Mouse (Mus musculus) neutrophil, adult 5-6 weeks (primary cell): ENCODE data around the gene Mpc1. TPM values are rescaled to one million over a fixed set of nuclear protein-coding genes. Genes with fewer than 3 reads are reported as not detected.

Experiments used
- ATAC-seq: fragments of 151-379, 151-347 bp; 2 replicates; pipeline ENCODE4 v1.8.0; 2017; ENCODE audit warnings: mild to moderate bottlenecking, moderate TSS enrichment; ENCODE audit not compliant: insufficient number of reproducible peaks, poor library complexity, low FRiP score, severe bottlenecking; ENCODE audit errors: extremely low read depth
- total RNA-seq: library from RNA; stranded (forward); fragments of 200-1000 nt; gene quantifications from 2 replicates; pipeline ENCODE4 v1.2.3, GENCODE M21; 2017

The Mpc1 gene
- total RNA-seq, 1 experiment from 2014 or later: 123 TPM

- ATAC-seq: 0 out of 2 replicates have a peak, but pooled peaks have one; percentile 34
Observed at GRCm38 (mm10) chr17:8276071-8276470, 6.6 kb upstream of the Mpc1 start.

- no peak for ATAC-seq
Observed at GRCm38 (mm10) chr17:8276680-8277079, 6.0 kb upstream of the Mpc1 start.

DNA sequence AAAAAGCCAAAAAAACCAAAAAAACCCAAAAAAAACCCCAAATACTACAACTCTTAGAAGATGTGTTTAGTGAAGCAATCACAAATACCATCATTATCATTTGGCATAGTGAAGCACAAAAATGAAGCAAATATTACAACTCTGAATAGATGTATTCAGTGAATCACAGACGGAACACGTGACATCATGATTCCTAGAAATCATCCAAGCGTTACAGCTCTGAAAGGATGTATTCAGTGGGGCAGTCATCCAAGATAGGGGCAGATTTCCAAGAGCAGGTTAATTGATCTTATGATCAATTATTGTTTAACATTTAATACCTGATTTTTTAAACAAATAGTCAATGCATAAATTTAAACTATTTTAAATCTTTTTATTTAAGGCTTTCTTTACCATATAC lies 5.4 kb upstream of the Mpc1 start:
- ATAC-seq: no peak

DNA sequence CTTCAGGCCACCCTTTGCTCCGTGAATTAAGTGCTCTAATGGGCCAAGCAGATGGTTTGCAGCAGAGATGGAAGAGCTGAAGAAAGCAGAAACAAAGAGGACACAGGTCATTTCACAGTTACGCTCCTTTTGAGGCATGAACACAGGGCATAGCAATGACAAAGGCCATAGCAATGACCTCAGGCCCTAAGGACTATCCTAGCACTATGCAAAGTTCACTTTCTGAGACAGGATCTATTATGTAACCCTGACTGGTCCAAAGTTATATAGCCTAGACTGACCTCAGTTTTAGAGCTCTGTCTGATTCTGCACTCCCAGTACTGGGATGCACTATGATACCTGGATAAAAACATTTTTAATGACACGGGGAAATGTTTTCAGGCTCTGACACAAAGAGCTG lies 4.3 kb upstream of the Mpc1 start:
- ATAC-seq: no peak

DNA sequence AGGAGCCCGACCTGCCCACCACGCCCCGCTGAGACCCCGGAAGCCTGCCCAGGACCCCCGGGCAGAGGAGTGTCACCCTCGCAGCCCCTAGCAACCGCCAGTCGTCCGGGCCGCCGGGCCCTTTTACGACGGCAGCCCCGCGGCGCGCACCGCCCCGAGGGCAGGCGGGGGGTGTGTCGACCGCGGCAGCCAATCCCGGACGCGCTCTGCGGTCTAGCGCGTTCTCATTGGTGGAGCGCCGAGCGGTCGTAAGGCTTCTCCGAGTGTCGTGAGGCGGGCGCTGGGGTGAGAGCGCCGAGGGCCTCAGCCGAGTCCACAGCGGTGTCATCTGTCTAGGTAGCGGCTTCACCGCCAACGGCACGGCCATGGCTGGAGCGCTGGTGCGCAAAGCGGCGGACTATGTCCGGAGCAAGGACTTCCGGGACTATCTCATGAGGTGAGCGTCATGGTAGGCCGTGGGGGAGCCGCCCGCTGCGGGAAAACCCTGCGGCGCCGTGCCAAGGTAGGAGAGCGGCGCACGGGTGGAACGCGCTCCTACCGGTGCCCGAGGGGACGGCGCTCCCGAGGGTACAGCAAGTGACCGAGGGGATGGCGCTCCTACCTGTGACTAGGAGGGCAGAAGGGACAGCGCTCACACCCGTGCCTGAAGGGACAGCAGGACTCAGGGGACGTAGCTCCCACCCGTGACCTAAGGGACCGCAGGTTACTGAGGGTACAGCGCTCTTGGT lies 986 bp downstream of the Mpc1 start:
- peak; percentile 92 for ATAC-seq

GRCm38 (mm10) chr17:8284254-8284661 lies 1.6 kb downstream of the Mpc1 start:
- ATAC-seq: no peak

DNA sequence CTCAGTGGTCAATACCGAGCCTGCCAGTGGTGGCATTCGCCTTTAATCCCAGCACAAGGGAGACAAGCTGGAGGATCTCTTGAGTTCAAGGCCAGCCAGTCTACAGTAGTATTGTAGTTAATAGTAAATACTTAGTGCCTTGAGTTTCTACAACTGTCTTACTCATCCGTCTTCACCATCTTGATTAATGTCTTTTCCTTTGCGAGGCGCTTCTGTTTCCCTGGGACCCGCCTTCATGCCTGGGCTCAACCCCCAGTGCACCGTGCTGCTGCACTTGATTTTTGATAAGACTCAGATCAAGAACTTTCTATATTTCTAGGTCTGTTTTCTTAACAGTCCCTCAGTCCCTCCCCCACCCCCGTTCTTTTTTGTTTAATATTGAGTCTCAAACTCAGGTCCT lies 2.4 kb downstream of the Mpc1 start:
- no peak for ATAC-seq

- no peak for ATAC-seq
Observed at GRCm38 (mm10) chr17:8286987-8287386, 4.3 kb downstream of the Mpc1 start.

- no peak for ATAC-seq
Observed at GRCm38 (mm10) chr17:8289993-8290679, 7.4 kb downstream of the Mpc1 start.

- ATAC-seq: no peak
Observed at GRCm38 (mm10) chr17:8290736-8291135, 8.0 kb downstream of the Mpc1 start.

DNA sequence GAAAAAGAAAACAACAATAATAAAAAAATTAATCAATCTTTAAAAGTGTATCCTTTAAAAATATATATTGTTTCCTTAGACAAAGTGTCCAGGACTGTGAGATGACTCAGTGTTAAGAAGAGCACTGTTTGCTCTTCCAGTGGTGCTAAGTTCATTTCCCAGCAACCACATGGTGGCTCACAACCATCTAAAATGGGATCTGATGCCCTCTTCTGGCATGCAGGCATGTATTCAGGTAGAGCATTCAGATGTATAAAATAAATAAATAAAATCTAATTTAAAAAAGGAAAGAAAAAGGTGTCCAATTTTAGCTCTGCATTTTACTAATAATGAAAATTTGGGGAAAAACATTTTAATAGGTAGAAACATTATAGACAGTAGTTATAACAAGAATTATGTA lies 13.1 kb downstream of the Mpc1 start:
- no peak for ATAC-seq

DNA sequence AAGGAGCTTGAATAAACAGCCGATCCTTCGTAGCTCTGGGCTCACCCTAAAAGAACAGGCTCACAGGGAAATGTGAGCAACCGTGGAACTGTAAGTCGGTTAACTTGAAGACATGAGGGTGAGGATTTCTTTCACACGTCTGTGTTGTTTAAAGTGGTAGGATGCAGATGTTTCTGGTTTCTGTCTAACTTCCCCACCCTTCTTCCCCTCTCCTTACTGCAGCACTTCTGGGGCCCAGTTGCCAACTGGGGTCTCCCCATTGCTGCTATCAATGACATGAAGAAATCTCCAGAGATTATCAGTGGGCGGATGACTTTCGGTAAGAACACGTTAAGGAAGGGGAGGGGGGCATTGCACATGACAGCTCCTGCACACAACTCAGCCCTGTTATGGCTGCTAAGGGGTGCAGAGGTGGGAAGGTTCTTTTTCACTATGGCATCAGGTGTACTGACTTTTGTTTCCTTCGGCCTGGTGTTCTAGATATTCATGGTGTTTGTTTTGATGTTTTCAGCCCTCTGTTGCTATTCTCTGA lies 13.7 kb downstream of the Mpc1 start:
- no peak for ATAC-seq

DNA sequence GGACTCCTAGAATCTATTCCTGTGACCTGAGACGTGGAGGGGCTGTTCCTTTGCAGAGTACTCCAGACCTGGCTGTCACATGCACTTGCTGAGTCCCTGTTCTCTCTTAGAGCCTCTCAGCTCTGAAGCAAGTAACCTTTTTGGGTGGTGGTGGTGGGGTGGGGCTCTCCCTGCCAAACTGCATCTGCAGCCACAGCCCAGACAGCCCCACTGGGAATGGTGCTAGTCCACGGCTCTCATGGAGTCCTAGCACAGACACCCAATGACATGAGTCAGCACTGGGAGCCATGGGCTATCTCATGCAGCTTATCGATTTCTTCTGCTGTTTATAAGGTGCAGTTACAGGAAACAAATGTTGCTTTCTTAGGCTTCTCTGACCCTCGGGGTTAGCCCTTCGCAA lies 15.0 kb downstream of the Mpc1 start:
- ATAC-seq: no peak

DNA sequence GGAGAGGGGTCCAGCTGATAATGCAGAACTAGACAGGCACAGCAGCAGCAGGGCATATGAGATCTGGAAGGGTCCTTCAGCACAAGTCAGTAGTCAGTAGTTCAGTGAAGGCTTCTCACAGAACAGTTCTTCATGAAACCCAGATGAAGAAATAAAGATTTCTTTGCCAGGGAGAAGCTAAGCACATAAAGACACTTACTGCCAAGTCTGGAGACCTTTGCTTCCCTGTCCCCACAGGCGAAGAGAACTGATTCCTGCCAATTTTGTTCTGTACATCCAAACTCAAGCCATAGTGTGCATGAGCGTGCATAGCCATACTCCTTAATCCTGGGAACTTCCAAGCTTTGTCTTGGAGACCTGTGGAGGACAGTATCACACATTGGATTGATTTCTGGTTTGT lies 15.6 kb downstream of the Mpc1 start:
- no peak for ATAC-seq

DNA sequence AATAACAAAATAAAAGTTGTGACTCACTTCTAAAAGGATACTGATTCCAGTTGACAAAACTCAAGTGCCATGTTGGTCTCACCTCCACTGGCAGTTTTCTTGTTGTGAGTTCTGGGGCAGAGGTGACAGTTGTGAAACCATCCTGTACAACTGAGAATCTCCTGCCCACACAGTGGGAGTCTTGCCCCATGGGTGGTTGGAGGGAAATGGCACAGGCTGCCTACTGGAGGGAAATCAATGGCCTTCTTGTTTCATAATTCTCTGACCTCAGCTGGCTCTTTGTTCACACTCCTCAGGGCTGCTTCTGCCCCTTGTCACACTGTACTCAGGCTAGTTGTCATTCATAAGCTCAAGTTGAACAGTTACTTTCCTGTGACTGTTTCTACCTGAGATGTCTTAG lies 16.8 kb downstream of the Mpc1 start:
- no peak for ATAC-seq

- ATAC-seq: no peak
Observed at GRCm38 (mm10) chr17:8301515-8301914, 18.8 kb downstream of the Mpc1 start.

DNA sequence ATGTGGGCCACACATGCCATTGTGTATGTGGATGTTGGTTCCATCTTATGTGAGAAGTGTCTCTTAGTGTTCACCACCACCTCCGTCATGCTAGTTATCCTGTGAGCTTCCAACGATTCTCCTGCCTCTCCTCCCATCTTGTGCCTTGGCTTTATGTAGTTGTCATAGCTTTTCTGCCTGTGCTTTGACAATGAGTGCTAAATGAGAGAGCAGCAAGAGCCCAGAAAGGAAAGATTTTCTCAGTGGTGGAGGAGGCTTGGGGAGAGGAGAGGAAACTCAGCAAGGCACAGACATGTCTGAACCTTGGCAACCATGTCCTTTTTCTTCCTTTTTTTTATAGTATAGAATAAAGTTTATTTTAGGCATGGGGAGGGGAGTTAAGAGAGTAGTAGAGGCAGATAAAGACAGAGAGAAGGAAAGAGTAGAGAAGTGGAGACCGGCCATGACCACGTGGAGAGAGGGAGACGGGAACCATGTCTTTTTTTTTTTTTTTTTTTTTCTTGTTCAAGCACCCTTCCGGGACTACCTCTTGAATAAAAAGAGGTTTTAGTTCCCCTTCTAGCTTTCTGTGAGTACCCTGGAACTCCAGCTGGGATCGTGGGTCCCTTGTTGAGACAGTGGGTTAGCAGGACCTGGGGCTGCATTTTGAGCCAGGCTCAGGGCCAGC lies 20.2 kb downstream of the Mpc1 start:
- ATAC-seq: no peak

DNA sequence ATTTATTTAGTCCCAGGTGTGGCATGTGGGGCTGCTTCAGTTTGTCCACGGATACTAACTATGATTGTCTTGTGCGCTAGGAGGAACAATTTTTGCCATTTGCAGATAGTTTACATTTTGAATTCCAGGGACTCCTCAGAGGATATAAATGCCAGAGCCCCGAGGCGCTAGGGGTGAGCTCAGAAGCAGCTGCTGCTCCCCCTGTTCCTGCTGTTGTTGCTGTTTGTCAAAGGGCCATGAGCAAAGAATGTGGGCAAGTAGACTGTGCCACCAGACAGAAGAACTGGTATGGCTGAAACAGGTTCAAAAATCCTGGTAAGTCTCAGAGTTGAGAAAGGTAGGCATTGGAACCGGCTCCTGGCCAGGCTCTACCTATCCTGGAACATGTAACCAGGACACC lies 21.0 kb downstream of the Mpc1 start:
- no peak for ATAC-seq

DNA sequence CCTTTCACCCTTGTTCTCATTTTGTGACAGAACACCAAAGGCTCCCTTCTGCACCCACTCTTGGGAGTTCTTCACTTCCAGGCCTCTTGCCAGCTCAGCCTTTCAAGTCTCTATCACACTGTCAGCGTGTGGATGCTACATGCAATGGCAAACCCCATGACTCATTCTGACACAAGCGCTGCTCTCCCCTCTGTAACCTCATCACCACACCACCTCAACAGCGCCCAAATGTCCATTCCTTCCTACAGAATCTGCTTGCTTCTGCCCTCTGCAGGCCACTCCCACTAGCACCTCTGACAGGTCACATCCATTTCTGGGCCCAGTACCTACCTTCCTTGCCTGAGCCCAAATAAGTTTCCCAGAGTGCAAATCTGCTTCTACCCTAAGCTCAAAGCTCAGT lies 23.1 kb downstream of the Mpc1 start:
- ATAC-seq: no peak
